Mouse (Mus musculus) thymus, postnatal 25 days (tissue): ENCODE results near the gene Phf2.

Source experiments
- DNase-seq: peaks from one replicate; pipeline ENCODE4 v3.0.0; 2022

The Phf2 gene

GRCm38 (mm10) chr13:48800850-48801546 is 69.9 kb downstream of the Phf2 start:
- DNase-seq: peak; percentile 83

DNA sequence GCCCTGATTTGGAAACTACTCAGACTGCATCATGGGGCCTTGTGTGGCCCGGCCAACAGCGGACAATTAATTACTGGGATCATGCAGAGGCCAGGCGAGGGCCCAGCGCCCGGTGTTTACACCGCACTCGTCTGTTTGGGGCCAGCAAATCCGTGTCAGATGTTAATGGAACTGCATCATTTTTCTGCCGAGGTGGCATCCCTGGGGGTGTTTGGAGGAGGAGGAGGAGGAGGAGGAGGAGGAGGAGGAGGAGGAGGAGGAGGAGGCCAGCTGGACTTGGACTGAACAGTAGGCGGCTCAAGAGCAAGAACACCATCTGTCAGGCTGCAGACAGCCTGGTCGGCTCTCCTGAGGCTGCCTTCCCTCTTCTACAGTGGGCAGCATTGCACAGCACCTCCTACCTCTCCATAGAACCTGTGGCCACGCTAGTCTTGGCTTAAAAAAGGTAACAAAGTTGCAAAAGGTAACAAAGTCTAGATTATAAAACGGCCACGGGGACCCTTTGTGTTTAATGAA is 72.6 kb downstream of the Phf2 start:
- DNase-seq: no peak

GRCm38 (mm10) chr13:48796906-48797305 is 74.0 kb downstream of the Phf2 start:
- DNase-seq: no peak

DNA sequence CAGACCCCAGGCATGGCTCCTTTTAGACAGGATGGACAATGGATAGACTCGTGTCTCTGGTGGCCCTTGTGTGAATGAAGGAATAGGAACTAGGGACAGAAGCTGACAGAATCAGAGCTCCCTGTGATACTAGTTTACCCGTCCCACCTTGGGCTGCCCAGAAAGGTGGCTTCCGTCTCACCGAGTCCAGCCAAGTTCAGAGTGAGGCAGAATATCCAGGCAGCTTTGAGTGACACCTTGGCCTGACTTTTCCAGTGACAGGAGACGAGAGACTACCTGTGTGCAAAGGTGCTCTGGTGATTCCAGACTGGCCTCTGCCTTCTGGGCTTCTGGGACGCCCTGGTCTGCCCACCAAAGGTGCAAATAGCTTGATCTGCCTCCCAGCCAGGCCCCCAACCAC is 75.2 kb downstream of the Phf2 start:
- no peak for DNase-seq

DNA sequence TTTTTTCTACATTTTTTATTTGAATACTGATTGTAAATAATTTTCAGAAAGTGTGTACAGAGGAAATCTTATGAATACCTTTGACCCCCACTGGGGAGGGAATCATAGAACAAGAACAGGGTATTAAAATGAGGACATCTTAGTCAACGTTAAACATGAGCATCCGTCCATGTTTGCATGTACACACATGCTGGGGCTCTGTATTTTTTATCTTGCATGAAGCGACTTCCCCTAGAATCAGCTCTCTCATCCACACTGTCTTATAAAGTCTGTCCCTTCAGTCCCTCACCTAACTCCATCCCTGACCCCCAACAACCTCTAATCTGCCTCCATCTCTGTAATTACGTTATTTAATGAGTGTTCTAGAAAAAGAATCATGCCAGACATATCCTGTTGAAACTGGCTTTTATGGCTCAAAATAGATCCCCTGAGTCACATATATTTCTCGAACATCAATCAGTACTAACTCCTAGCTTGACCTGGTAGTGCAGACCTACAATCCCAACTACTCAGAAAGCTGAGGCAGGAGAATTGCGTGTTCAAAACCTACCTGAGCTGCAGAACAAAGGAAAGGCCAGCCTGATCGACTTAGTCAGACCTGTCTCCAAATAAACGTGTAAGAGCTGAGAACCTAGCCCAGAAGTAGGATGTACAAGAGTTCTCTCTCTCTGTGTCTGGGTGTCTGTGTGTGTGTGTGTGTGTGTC is 86.2 kb downstream of the Phf2 start:
- no peak for DNase-seq

GRCm38 (mm10) chr13:48784151-48784550 is 86.8 kb downstream of the Phf2 start:
- DNase-seq: no peak

DNA sequence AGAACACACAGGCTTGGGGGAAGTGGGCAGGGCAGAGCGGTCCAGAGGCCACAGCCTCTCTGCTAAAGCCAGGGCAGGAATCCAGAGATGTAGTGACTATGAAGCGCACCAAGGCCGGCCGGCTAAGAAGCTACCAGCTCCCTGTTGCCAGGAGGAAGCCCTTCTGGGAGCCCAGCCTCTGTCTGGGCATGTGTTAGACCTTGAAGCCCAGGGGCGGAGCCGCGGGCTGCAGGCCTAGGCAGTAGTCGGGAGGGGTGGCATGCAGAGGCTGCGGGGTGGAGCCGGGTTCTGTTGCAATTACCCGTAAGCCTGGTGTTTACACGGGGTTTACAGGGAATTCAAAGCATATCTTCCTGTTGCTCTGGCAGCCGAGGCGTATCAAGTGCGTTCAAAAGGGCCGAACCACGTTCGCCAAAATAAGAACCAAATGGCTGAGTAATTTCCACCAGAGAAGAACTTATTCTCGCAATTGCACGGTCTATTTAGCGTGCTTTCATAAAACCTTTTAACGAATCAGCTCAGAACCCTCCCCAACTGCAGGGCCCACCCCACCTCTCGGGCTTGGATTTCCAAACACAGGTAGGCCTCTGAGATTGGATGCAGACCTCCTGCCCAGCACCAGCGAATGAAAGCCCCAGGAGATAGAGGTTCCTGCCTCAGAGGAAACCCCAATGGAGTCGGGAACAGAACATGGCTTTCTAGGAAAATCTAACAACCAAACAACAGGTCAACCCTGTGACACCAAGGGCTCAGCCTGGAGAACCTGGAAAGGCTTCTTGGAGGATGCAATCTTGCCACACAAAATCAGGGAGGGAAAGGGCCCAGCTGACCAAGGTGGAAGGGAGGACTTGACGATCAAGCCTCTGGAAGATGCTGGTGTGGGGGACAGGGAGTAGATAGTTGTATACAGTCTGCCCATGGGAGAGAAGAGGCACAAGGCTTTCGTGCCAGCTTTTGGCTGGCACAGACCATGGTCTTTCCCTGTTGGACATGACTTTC is 87.9 kb downstream of the Phf2 start:
- DNase-seq: no peak

DNA sequence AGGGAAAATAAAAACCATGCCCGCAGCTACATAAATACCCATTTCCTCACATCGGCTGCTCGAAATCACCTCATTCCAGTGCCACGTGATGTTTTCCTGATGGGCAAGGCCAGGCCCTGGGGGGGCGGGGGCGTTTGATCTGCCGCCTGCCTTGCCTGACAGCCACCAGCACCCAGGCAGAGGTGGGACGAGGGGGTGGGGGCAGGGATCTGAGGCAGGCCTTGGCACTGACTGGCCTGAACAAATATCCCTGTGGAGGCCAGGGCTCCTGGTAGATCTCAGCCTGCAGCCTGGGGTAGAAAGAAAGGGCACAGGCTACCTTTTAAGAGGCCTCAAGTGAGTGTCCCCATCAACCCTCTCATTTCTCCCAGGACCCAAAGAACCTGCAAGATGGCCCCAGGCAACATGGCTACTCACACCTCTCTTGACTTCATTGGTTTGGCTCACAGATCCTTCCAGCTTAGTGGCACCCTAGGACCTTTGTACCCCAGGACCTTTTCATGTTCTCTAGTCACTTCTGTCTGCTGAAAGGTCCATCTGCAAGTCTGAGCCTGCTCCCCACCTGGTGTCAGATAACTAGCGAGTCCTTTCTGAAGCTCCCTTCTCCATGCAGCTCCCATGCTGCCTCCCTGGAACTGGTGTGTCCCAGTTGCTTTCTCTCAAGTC is 90.4 kb downstream of the Phf2 start:
- DNase-seq: no peak

- DNase-seq: no peak
Observed at GRCm38 (mm10) chr13:48779592-48780344, 91.2 kb downstream of the Phf2 start.

GRCm38 (mm10) chr13:48778138-48778537 is 92.8 kb downstream of the Phf2 start:
- no peak for DNase-seq

DNA sequence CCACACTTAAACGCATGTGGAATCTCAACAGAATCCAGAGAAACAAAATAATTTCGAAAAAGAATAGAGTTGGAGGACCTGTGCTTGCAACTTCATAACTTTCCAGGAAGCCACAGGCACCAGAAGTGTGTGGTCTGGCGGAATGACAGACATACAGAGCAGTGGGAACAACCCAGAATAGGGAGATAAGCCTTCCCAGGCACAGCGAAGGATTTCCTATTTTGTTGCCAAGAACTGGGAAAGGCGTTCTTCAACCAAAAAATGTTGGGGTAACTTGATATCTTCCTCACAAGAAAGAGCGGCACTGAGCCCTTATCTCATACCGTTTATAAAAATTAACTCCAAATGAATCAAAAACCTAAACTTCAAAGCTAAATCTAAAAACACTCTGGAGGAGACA is 96.4 kb downstream of the Phf2 start:
- no peak for DNase-seq

- no peak for DNase-seq
Observed at GRCm38 (mm10) chr13:48768109-48768508, 102.8 kb downstream of the Phf2 start.

- DNase-seq: no peak
Observed at GRCm38 (mm10) chr13:48763701-48764245, 107.1 kb downstream of the Phf2 start.

DNA sequence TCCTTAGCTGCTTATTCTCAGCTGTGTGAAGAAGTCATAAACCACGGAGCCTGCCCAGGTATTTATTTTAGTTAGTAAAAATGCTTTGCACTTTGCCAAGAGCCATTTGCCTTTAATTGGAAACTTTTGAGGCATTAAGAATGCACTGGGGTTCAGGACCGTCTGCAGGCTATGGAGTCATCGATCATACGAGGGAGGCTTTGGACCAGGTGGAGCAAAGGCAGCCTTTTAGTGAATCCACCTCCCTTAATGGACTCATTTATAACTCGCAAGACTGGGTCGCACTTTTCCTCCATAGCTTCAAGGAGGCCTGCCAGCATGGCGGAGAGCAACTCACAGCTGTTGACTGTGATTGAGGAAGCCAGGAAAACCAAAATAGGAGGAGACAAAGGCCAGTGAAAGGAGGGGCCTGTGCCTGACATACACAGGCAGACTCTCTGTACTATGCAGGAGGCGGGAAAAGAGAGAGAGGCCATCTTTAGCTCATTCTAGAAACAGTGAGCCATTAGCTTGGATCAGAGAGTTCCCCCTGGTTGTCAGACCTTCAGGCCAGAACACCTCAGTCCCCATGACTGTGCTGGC is 110.0 kb downstream of the Phf2 start:
- no peak for DNase-seq

GRCm38 (mm10) chr13:48756769-48757168 is 114.2 kb downstream of the Phf2 start:
- no peak for DNase-seq
